Mouse (Mus musculus) heart, postnatal 25 days (tissue): Measurements from ENCODE around the gene Cbx5. TPM values are rescaled to one million over a fixed set of nuclear protein-coding genes. Genes with fewer than 3 reads are reported as not detected.

Source experiments
- DNase-seq: peaks from one replicate; pipeline ENCODE4 v3.0.0; 2022; ENCODE audit warnings: low spot score
- intact Hi-C: fragments of 180-260 bp; cut with DNase I; formaldehyde crosslinking; loops from one replicate; pipeline ENCODE4 v1.15.1; 2025
- total RNA-seq, 2 experiments: library from RNA; stranded (reverse); gene quantifications; 2 replicates each; pipeline ENCODE4 v1.2.3; 2021

Cbx5 gene
- total RNA-seq, 2 experiments from 2014 or later, result 55.9 to 63.9 TPM

GRCm38 (mm10) chr15:103227022-103227421 is 12.6 kb downstream of the Cbx5 start:
- DNase-seq, result no peak
- intact Hi-C loops, result no loop called here

GRCm38 (mm10) chr15:103224161-103224560 is 15.5 kb downstream of the Cbx5 start:
- no peak for DNase-seq
- intact Hi-C loops, result no loop called here

DNA sequence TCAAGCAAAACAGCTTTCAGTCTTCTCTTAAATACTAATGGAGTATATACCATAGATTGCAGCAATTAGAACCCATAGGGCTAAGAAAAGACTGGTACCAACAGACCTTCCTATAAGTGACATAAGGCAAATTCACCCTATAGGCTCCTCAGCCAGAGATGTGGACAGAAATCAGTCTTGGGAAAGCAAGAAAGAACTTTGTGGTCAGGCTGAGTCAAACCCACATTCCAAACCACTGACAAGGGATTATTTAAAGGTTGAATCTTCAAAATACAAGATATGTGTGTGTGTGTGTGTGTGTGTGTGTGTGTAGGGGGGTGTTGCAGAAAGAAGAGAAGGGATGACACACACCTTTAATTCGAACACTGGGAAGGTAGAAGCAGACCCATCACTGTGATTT is 18.2 kb downstream of the Cbx5 start:
- no peak for DNase-seq
- intact Hi-C loops, result no loop called here

DNA sequence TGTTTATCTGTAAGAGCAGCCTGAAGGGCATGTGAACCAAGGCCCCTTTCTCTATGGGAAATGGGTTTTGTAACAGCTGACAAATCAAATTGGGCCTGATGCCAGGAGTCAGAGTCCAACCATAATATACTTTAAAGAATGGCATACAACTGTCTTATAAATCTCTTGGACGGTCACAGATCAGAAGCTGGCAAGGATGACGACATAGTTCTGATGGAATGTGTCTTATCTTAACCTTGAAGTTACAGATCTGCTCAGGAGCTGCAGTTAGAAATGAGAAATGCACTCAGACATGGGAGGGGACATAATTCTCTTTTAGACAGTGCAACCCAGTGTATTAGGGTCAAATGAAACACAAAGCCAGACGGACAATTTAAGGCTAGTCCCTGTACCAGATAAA is 18.8 kb downstream of the Cbx5 start:
- intact Hi-C loops, result no loop called here
- no peak for DNase-seq

DNA sequence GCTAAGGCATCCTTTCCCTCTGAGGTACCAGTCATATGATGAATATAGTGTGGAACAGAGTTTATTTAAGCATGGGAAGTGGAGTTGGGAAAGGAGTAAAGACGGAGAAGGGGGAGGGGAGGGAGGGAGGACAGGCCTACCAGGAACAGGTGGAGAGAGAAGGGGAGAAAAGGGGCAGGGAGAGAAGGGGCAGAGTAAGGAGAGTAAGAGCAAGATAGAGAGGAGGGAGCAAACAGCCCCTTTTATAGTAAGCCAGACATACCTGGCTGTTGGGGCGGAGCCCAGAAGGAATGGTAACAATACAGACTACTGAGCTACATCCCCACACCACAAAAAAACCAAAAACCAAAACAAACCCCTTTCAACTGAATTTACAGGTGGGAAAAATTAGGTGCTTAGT is 23.6 kb downstream of the Cbx5 start:
- intact Hi-C loops, result no loop called here
- DNase-seq, result no peak

DNA sequence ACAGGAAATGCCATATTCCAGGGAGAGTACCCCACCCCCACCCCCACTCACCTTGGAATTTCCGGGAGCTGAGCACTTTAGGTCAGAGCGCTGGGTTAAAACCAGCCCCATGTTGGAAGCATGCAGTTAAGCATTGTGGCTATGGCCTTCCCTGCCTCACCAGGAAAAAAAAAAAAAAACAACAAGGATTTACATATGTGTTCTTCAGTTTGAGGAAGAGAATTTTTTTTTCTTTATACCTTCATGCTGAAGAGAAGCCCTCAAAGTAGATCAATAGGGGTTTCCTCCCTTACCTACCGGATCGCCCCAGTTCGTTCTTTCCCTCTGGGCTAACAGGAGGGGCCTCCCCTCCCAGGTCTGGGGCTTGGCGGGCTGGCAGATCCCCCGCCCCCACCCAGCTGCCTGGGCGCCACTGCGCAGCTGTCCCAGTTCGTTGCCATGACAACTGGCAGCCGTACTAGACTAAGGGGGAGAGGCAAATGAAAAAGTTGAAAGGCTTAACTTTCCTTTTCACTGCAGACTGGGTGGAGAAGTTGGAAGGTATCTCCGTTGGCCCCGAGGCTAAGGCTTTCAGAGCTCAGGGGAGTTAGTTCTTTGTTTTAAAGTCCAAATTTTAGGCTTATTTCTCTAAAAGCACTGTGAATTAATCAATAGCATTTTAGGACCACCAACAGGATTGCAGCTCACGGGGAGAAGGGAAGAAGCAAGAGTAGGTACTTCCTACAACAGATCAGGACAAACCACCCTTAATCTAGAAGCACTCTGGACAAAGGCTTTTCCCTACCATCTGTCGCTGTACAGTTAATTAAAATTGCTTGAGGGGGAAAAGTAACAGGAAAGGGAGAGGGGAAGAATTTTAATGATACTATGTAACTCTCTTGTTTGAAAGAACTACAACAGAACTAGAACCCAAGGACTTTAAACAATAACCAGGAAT is 24.4 kb downstream of the Cbx5 start:
- intact Hi-C loops, result loop anchor here (2.0 kb wide), 1 partner anchor 20 kb away; no protein-coding TSS in a partner anchor
- peak; percentile 81 for DNase-seq

DNA sequence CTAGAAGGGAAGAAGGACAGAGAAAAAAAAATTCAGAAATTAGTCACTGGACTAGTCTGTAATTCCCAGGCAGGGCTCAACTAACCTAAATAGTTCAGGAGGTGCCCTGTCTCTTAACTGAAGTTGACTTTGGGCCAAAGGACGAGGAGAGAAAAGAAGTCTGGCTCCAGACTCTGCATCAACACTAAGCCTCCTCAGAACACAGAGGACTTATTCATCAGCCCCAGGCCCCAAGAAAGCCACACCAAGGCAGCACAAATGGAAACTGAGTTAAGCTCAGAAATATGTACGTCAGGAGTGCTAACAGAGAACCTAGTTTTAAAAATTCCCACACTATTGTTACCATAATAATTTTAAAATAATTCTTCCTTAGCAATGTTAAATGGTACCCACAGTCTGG is 25.5 kb downstream of the Cbx5 start:
- no peak for DNase-seq
- intact Hi-C loops, result loop anchor here (2.0 kb wide), 1 partner anchor 21 kb away; no protein-coding TSS in a partner anchor

DNA sequence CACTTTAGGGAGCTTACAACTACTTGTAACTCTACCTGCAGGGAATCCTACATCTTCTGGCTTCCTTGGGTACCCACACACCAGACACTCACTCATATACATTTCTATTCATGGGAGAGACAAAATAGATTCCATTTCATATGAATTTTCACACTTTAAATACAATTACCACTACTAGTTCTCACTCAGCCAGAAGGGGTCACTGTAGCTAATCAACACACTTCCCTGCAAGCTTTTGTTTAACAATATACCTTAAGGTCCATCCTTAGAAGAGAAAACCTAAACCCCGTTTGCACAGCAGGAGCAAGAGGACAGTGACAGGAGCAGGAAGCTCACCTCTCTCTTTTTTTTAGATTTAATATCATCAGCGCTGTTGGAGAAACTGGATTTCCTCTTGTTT is 34.5 kb downstream of the Cbx5 start:
- intact Hi-C loops, result loop anchor here (5.0 kb wide), 1 partner anchor 42 kb away; no protein-coding TSS in a partner anchor
- no peak for DNase-seq

- intact Hi-C loops, result loop anchor here (5.0 kb wide), 1 partner anchor 105 kb away; no protein-coding TSS in a partner anchor
- DNase-seq, result peak; percentile 55
Observed at GRCm38 (mm10) chr15:103202088-103202793, 37.4 kb downstream of the Cbx5 start.

GRCm38 (mm10) chr15:103197785-103198184 is 41.8 kb downstream of the Cbx5 start:
- intact Hi-C loops, result no loop called here

DNA sequence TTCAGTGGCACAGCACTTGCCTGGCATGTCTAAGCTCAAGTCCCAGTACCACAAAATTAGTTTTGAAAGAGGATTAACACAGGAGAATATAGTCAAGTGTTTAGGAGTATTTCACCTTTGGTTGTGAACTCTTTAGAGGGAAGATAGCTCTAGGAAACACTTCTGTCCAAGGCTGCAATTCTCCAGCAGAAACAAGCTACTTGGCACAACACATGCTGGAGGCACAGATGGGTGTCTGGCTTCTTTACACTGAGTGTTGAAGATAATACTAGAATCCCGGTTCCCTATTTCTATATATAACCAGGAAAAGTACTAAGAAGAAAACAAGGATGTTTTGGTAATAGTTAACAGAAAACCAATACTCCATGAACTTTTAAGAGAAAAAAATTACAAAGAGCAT is 42.8 kb downstream of the Cbx5 start:
- DNase-seq, result no peak
- intact Hi-C loops, result no loop called here

More at GRCm38 (mm10) chr15:103197785-103198184, 41.8 kb downstream of the Cbx5 start:
- no peak for DNase-seq

DNA sequence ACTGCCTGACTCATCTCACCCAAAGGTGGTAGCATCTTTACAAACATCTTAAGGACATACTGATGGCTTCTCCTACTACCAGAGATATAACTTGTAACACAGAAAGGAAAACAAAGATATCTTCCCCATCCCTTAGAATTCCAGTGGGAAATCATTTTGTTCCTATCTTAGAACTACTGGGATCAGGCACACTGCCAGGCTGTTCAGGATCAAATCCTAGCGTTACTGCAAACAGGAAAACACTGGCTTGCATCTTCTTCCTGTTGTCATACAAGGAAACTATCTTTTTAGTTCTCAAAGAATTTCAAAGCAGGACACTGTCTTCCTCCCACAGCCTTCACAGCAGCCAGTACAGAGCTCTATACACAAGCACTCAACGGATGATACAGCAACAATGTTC is 46.0 kb downstream of the Cbx5 start:
- no peak for DNase-seq
- intact Hi-C loops, result no loop called here

- no peak for DNase-seq
- intact Hi-C loops, result no loop called here
Observed at GRCm38 (mm10) chr15:103190531-103191462, 48.8 kb downstream of the Cbx5 start.

DNA sequence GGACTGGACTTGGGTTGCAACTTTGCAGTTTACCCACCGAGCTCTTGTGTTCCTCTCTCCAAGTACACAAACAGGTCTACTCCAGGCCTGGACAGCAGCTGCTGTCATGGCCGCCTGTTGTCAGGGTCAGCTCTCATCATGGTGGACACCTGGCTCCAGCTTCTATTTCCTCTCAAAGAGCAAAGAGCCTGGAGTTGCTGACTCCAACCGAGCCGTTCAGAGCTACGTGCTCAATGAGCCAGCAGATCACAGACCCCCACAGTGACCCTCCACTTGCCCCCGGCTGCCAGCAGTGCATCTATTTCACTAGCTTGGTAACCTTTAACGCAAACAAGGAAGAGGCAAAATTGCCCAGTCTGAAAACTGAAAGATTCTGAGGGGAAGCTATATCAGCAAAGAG is 49.5 kb downstream of the Cbx5 start:
- intact Hi-C loops, result no loop called here
- DNase-seq, result no peak

DNA sequence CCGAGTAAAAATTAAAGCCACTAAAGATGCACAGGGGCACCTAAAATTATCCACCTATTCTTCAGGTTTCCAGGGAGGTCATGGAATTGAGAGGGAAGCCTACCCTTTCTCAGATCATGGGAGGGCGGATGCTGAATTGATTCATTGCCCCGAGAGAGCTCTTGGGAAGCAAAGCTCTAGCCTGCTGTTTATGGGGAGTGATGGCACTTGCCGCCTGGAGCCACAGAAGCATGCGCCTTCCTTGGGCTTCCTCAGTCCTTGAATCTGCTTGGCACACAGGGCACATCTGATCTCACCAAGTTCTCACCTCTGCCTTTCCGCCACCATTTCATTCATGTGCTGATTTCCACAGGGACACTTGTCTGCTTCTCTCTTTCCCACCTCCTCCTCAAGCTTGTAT is 51.8 kb downstream of the Cbx5 start:
- intact Hi-C loops, result no loop called here
- DNase-seq, result no peak

DNA sequence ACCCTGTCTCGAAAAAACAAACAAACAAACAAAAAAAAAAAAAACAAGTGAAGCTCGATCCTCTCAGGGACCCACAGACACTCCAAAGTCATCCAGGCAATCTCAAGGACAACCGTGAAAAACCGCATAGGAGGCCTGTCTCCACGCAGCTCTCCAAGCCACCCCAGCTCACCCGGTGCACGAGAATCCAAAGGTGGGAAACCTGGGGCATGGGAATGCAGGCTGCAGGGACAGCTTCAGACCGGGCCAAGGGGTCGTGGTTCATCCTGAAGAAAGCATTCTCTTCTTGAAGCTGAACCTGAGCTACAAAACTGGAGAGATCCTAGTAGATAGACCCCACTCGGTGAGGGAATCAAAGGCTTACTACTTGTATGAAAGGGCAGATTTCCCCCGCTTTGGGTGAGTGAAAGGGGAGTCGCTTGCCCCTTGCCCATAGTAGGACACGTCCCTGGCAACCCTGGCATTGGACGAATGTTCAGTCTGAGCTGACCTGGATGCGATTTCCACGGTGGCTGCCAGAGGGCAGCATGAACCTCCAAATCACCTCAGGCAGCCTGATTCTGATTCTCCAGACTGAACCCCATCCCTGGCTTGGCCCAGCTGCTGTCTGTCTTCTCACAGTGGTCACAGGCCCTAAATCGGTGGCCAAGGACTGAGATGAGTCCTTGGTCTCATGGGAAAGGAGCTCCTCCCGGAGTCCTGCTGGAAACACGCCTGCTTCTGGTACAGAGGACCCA is 54.0 kb downstream of the Cbx5 start:
- intact Hi-C loops, result no loop called here
- DNase-seq, result no peak

DNA sequence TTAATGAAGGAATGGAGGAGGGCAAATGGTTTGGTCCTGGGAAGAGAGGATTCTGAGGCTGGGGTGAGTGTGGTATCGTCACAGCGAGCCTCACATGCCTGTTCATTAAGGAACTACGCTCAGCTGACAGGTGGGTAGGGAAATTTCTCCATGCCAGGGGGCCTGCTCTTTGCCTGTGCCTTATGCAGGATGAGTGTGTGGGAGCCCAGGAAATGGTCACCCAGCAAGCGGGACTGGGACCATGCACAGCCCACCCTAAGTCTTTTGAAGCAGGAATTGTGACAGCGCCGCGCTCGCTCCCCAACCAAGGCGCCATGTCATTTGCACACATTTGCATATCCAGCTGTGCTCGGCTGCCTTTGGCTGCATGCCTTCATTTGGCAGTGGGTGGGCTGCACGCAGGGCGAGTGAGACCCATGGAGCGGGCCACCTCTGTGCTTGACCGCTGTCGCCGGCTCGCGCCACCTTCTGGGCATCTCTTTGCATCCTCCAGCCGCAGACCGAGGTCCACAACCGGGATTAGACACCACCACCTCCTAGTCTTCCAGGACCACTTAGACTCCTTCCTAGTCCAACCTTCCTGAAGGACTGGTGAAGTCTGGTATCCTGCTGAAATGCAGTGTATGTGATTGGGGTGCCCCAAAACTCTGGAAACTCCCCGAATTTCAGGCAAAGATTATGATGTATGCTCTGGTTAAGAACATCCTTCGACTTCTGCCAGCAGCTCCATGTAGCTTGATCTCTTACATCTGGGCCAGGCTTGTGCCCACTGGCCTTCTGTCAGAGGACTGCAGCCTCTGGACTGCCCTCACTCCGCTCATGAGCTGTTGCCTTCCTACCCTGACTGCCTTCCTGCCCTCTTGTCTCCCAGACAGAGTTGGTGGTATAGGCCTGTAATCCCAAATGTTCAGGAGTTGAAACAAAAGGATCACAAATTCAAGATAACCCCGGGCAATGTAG is 55.7 kb downstream of the Cbx5 start:
- intact Hi-C loops, result loop anchor here (1.0 kb wide), 1 partner anchor 122 kb away; no protein-coding TSS in a partner anchor
- no peak for DNase-seq

DNA sequence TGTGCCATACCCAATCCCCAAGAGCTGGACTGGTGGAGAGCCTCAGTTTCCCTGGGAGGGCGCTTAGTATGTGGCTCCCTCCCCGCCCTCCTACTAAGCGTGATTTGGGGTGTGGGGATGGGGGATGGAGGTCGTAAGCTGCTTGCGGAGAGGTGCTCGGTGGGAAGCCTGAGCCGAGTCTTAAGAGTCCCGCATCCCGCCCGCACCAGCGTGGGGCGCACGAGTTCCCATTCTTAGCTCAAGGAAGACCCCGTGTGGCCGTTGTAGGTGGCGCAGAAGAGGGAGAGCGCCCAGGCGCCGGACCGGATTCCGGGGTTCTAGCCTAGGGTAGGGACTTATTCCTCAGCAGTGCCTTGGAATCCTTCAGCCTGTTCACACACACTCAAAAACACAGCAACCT is 56.5 kb downstream of the Cbx5 start:
- intact Hi-C loops, result loop anchor here (1.0 kb wide), 1 partner anchor 123 kb away; no protein-coding TSS in a partner anchor
- no peak for DNase-seq
